Mouse (Mus musculus): Measurements from ENCODE around the gene Slc27a1. TPM values are rescaled to one million over a fixed set of nuclear protein-coding genes. Genes with fewer than 3 reads are reported as not detected.

Slc27a1 gene
- polyA plus RNA-seq, 1 experiment from 2014 or later = 15.5 TPM

DNA sequence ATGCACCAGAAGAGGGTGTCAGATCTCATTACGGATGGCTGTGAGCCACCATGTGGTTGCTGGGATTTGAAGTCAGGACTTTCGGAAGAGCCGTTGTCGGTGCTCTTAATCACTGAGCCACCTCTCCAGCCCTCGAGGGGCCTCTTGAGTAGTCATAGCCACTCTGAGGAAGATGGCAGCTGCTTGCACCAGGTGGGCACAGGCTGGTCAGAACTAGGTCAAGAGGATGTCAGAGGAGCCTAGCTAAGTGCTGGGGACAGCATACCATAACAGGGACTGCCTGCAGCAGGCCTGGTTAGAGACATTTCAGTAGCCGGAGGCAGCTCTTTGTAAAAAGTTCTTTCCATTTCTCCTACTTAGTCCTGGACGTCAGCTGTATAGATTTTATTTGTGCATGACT lies 17.9 kb upstream of the Slc27a1 start:
- H3K9ac ChIP-seq (ENCODE audit: low read depth, low read length) = no peak overlapping the region
- H3K4me1 ChIP-seq (ENCODE audit: control insufficient read depth, insufficient read depth, low read length) = no peaks in the 10 kb centered on the region
- peaks cover 28% of the 10 kb centered on the region for H3K36me3 ChIP-seq (ENCODE audit: control insufficient read depth, insufficient read depth, low read length)
- H3K27me3 ChIP-seq (replicated peaks; ENCODE audit: control insufficient read depth, insufficient read depth, low read length) = 0 out of 2 replicates have a peak, but pooled peaks cover 4% of the 10 kb centered on the region
- H3K4me2 ChIP-seq (ENCODE audit: low read depth, low read length) = no peak overlapping the region
- ATAC-seq (ENCODE audit: low read depth) (no peak), DNase-seq (ENCODE audit: low spot score) (no peak)
- WGBS = 69% methylated on average over 7 of the region's 7 CpGs
- no peak overlapping the region for H3K4me3 ChIP-seq (ENCODE audit: low read depth, low read length)
- no peak overlapping the region for H3K27ac ChIP-seq (replicated peaks; ENCODE audit: low read depth, low read length)
- no peaks in the 10 kb centered on the region for H3K9me3 ChIP-seq (ENCODE audit: control insufficient read depth, low read length)

DNA sequence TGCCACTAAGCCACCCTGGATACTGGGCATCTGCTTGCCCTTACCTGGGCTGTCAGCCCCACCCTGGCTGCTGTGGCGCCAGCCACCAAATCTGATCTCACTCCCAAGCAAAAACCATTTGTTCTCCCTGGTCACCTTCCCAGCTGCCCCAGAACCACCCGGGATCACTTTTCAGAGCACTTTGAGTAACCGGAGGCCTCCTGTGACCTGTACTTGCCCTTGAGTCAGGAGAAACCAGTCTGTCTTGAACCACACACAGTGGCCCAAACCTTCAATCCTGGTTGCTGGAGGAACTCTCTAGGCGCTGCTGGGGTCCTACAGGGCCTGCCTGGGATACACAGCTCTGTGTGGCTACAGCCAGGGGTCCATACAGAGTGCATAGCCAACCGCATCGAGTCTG lies 15.9 kb upstream of the Slc27a1 start:
- DNase-seq (ENCODE audit: low spot score) (no peak), ATAC-seq (ENCODE audit: low read depth) (no peak)

DNA sequence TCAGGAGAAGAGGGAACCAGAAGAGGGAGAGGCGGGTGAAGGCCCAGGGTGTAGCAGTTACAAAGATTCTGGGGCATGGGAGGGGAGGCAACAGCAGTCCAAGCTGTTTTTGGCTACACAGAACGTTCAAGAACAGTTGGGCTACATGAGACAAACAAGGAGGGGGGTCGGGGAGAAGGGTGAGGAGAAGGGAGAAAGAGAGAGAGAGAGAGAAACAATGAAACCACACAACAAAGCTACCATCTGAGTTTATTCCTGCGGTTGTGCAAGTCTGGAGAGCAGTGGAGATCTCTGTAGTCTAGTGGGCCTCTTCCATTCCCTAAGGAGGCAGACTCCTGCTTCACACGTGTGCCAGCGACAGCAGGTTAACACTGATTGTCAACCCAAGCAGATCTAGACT lies 14.7 kb upstream of the Slc27a1 start:
- 56% methylated on average over 6 of the region's 6 CpGs for WGBS
- H3K4me3 ChIP-seq (ENCODE audit: low read depth, low read length) = no peak overlapping the region
- no peaks in the 10 kb centered on the region for H3K9me3 ChIP-seq (ENCODE audit: control insufficient read depth, low read length)
- H3K4me2 ChIP-seq (ENCODE audit: low read depth, low read length) = no peak overlapping the region
- ATAC-seq (ENCODE audit: low read depth) = no peak
- no peak overlapping the region for H3K27ac ChIP-seq (replicated peaks; ENCODE audit: low read depth, low read length)
- H3K9ac ChIP-seq (ENCODE audit: low read depth, low read length) = no peak overlapping the region
- no peaks in the 10 kb centered on the region for H3K36me3 ChIP-seq (ENCODE audit: control insufficient read depth, insufficient read depth, low read length)
- no peak for DNase-seq (ENCODE audit: low spot score)
- H3K4me1 ChIP-seq (ENCODE audit: control insufficient read depth, insufficient read depth, low read length) = no peaks in the 10 kb centered on the region
- H3K27me3 ChIP-seq (replicated peaks; ENCODE audit: control insufficient read depth, insufficient read depth, low read length) = peaks cover 32% of the 10 kb centered on the region

More for the DNA sequence above, 15.9 kb upstream of the Slc27a1 start:
- H3K36me3 ChIP-seq (ENCODE audit: control insufficient read depth, insufficient read depth, low read length) = peaks cover 11% of the 10 kb centered on the region
- no peaks in the 10 kb centered on the region for H3K4me1 ChIP-seq (ENCODE audit: control insufficient read depth, insufficient read depth, low read length)
- no peaks in the 10 kb centered on the region for H3K9me3 ChIP-seq (ENCODE audit: control insufficient read depth, low read length)
- no peak overlapping the region for H3K9ac ChIP-seq (ENCODE audit: low read depth, low read length)
- H3K27me3 ChIP-seq (replicated peaks; ENCODE audit: control insufficient read depth, insufficient read depth, low read length) = peaks cover 20% of the 10 kb centered on the region
- H3K27ac ChIP-seq (replicated peaks; ENCODE audit: low read depth, low read length) = no peak overlapping the region
- no peak overlapping the region for H3K4me3 ChIP-seq (ENCODE audit: low read depth, low read length)
- no peak overlapping the region for H3K4me2 ChIP-seq (ENCODE audit: low read depth, low read length)
- 37% methylated on average over 6 of the region's 6 CpGs for WGBS

- WGBS = 85% methylated on average over 2 of the region's 2 CpGs
Measured at GRCm38 (mm10) chr8:71554644-71555043, 14.0 kb upstream of the Slc27a1 start.

GRCm38 (mm10) chr8:71558071-71558957 lies 10.4 kb upstream of the Slc27a1 start, which contains the start of gene Tmem221:
Gene Tmem221 (minus strand): TSS chr8:71558871.
- ATAC-seq (ENCODE audit: low read depth) (0 out of 2 replicates have a peak, but pooled peaks have one; percentile 10), DNase-seq (ENCODE audit: low spot score) (no peak)
- Histone ChIP-seq H3K36me3 (ENCODE audit: control insufficient read depth, insufficient read depth, low read length) (no peaks in the 10 kb centered on the region), H3K4me2 (ENCODE audit: low read depth, low read length) (peak within 1 kb of the TSS; percentile 61), H3K4me1 (ENCODE audit: control insufficient read depth, insufficient read depth, low read length) (no peaks in the 10 kb centered on the region), H3K27ac (replicated peaks; ENCODE audit: low read depth, low read length) (no peak within 1 kb of the TSS), H3K9ac (ENCODE audit: low read depth, low read length) (peak within 1 kb of the TSS; percentile 49), H3K27me3 (replicated peaks; ENCODE audit: control insufficient read depth, insufficient read depth, low read length) (peaks cover 73% of the 10 kb centered on the region), H3K9me3 (ENCODE audit: control insufficient read depth, low read length) (no peaks in the 10 kb centered on the region), H3K4me3 (ENCODE audit: low read depth, low read length) (peak within 1 kb of the TSS; percentile 42)
- 4% methylated on average over 56 of the region's 70 CpGs for WGBS

More at GRCm38 (mm10) chr8:71554644-71555043, 14.0 kb upstream of the Slc27a1 start:
- Histone ChIP-seq H3K4me1 (ENCODE audit: control insufficient read depth, insufficient read depth, low read length) (no peaks in the 10 kb centered on the region), H3K9me3 (ENCODE audit: control insufficient read depth, low read length) (no peaks in the 10 kb centered on the region), H3K27me3 (replicated peaks; ENCODE audit: control insufficient read depth, insufficient read depth, low read length) (peaks cover 38% of the 10 kb centered on the region), H3K4me3 (ENCODE audit: low read depth, low read length) (no peak overlapping the region), H3K27ac (replicated peaks; ENCODE audit: low read depth, low read length) (no peak overlapping the region), H3K9ac (ENCODE audit: low read depth, low read length) (no peak overlapping the region), H3K4me2 (ENCODE audit: low read depth, low read length) (no peak overlapping the region), H3K36me3 (ENCODE audit: control insufficient read depth, insufficient read depth, low read length) (no peaks in the 10 kb centered on the region)
- DNase-seq (ENCODE audit: low spot score) (no peak), ATAC-seq (ENCODE audit: low read depth) (no peak)

DNA sequence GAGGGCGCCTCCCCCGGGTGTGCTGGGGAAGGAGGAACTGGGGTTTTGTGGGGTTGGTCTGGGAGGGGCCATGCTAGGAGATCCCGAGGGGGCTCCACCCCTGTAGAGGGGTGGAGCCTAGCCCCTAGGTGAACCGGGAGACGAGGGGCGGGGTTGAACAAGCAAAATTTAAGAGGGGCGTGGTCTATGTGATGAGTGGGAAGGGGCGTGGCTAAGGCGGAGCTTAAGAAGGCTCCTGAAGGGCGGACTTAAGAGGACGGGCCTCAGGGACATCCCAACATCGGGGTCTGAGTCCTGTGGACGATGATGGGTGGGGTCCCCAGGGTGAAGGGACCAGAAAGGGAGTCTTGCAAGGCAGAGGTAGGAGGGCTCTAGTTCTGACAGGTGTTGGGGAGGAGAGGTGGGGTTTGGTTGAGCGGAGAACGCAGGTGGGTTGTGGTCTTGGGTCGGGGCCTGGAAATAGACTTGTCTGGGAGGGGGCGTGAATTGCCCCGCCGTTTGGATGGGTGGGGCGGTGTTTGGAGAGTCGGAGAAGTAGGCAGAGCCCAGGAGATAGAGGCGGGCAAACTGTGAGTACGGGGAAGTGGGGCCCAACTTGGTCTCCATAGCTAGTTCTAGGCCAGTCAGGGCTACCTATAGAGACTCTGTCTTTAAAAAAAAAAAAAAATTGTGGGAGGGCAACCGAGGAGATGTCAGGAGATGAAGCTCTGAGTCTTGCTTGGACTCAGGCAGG lies 9.6 kb upstream of the Slc27a1 start:
- ATAC-seq (ENCODE audit: low read depth) (peak; percentile 60), DNase-seq (ENCODE audit: low spot score) (peak; percentile 91)
- peaks cover 77% of the 10 kb centered on the region for H3K27me3 ChIP-seq (replicated peaks; ENCODE audit: control insufficient read depth, insufficient read depth, low read length)
- no peak overlapping the region for H3K27ac ChIP-seq (replicated peaks; ENCODE audit: low read depth, low read length)
- 4% methylated on average over 24 of the region's 24 CpGs for WGBS
- H3K4me2 ChIP-seq (ENCODE audit: low read depth, low read length) = peak overlapping the region; percentile 61
- H3K36me3 ChIP-seq (ENCODE audit: control insufficient read depth, insufficient read depth, low read length) = no peaks in the 10 kb centered on the region
- H3K9ac ChIP-seq (ENCODE audit: low read depth, low read length) = peak overlapping the region; percentile 49
- H3K4me1 ChIP-seq (ENCODE audit: control insufficient read depth, insufficient read depth, low read length) = no peaks in the 10 kb centered on the region
- H3K9me3 ChIP-seq (ENCODE audit: control insufficient read depth, low read length) = no peaks in the 10 kb centered on the region
- peak overlapping the region; percentile 42 for H3K4me3 ChIP-seq (ENCODE audit: low read depth, low read length)

- 75% methylated on average over 3 of the region's 3 CpGs for WGBS
- Histone ChIP-seq H3K9ac (ENCODE audit: low read depth, low read length) (no peak overlapping the region), H3K4me2 (ENCODE audit: low read depth, low read length) (no peak overlapping the region), H3K4me1 (ENCODE audit: control insufficient read depth, insufficient read depth, low read length) (no peaks in the 10 kb centered on the region), H3K27me3 (replicated peaks; ENCODE audit: control insufficient read depth, insufficient read depth, low read length) (peaks cover 77% of the 10 kb centered on the region), H3K9me3 (ENCODE audit: control insufficient read depth, low read length) (no peaks in the 10 kb centered on the region), H3K27ac (replicated peaks; ENCODE audit: low read depth, low read length) (no peak overlapping the region), H3K4me3 (ENCODE audit: low read depth, low read length) (no peak overlapping the region), H3K36me3 (ENCODE audit: control insufficient read depth, insufficient read depth, low read length) (no peaks in the 10 kb centered on the region)
- ATAC-seq (ENCODE audit: low read depth) (no peak), DNase-seq (ENCODE audit: low spot score) (no peak)
Measured at GRCm38 (mm10) chr8:71560071-71560470, 8.6 kb upstream of the Slc27a1 start.

- 75% methylated on average over 5 of the region's 5 CpGs for WGBS
- ATAC-seq (ENCODE audit: low read depth) = no peak
- Histone ChIP-seq H3K27ac (replicated peaks; ENCODE audit: low read depth, low read length) (no peak overlapping the region), H3K9ac (ENCODE audit: low read depth, low read length) (no peak overlapping the region), H3K9me3 (ENCODE audit: control insufficient read depth, low read length) (no peaks in the 10 kb centered on the region), H3K36me3 (ENCODE audit: control insufficient read depth, insufficient read depth, low read length) (no peaks in the 10 kb centered on the region), H3K27me3 (replicated peaks; ENCODE audit: control insufficient read depth, insufficient read depth, low read length) (peaks cover 73% of the 10 kb centered on the region), H3K4me3 (ENCODE audit: low read depth, low read length) (no peak overlapping the region), H3K4me1 (ENCODE audit: control insufficient read depth, insufficient read depth, low read length) (no peaks in the 10 kb centered on the region), H3K4me2 (ENCODE audit: low read depth, low read length) (no peak overlapping the region)
- DNase-seq (ENCODE audit: low spot score) = no peak
Measured at GRCm38 (mm10) chr8:71560765-71561164, 7.9 kb upstream of the Slc27a1 start.

Data from embryonic facial prominence, embryonic 14.5 days (tissue).